Mouse (Mus musculus) embryo, embryonic 10.5 days (tissue): Measurements from ENCODE around the gene Urb1.

Experiments used
- DNase-seq: peaks from one replicate; pipeline ENCODE4 v3.0.0-alpha.2; 2015; ENCODE audit warnings: low spot score

The Urb1 gene

DNA sequence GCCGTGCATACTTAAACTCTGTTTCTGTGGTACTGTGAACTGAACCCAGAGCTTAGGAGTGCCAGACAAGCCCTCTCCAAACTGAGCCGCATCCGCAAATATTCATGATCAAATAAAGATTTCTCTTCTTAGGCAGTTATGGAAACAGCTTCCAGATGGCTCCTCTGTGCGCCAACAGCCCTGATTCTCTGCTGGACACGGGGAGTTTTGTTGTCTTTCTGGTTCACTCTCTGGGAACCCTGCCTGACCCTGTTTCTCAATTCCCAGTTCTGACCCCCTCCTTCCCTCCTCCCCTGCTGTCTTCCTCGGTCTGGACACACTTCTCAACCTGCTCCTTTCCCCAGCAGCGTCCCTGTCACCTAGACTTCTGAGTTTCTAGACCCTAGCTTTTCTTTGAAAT lies 12.8 kb upstream of the Urb1 start:
- no peak for DNase-seq

DNA sequence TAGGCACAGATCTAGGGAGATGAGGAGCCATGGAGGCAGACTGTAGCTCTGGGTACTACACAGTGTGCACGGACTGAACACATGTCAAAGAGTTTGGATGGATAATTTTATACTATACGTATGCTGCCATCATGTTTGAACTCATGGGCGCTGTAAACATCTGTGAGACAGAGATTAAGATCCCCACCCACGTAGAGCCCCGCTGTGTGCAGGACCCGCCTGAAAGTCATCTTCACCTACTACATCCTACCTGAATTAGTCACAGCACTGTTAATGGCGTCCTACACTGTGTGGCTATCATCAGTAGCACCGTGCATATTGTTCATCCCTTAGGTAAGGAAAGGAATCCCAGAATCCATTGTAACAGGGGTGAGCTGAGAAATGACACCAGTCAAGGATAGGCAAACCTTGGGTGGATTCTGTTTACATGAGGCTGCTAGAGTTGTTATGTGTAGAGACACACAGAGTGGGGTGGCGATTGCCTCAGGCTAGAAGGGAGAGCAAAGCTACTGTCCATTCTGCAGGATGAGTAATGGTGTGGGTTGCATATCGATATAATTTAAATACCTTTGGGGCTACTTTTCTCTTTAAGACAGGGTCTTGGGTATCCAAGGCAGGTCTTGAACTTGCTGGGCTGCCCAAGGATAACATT lies 12.2 kb upstream of the Urb1 start:
- DNase-seq = no peak

DNA sequence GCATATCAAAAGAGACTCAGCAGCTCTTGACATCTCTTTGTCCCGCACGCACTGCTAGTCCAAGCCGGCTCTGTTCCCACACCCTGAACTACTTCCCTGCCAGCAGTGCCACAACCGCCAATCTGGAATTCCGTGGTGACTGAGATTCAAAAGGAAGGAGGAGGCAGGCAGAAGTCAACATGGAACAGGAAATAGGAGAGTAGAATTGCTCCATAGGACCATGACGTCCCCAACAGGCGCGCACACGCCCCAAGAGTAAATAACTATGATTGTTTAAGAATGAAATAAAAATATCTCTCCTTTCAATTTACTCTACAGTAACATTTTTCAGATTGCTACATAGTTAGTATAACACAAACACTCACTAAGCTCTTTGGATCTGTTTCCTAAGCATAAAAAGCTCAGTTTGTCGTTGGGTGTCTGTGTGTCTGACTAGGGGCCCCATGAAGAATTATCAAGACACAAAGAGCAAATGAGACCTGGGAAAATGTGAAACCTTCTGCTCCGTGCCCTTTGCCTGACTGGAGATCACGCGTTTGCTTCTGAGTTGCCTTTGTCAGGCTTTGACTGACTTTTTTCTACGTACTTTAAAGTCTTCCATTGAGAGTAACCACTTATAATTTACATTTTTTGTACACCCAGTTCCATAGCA lies 11.0 kb upstream of the Urb1 start:
- no peak for DNase-seq

DNA sequence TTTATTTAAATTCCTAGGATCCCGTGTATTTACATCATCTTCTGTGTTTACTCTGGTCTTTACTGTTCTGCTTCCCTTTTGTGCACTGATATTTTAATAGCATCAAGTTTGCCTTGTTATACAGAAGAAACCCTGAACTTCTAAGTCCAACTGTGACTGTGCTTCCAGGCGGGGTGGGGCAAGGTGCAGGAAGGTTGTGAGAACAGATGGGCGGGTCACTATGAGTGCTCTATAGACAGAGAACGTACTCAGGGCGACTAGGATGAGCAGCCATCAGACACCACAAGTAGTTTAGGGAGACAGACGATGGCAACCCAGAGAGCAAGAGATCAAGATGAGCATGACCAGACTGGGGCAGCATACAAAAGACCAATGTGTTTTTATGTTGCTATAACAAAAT lies 10.1 kb upstream of the Urb1 start:
- DNase-seq = no peak

DNA sequence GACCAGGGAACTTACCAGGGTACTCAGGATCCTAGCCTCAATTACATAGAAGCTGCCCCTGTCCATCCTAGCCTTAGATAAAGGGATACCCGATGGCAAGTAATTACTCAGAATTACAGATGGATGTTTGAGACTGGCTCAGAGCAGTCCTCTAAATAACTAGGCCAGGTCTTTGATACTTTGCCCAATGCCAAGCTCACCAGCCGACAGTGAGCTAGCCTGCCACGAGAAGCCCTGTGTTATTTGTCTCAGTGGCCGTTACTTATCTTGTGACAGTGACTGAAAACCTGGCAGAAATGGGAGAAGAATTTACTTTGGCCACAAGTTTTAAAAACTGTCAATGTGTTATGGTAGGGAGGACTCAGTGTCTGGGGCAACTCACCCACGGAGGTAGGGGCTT lies 1.9 kb upstream of the Urb1 start:
- DNase-seq = no peak

DNA sequence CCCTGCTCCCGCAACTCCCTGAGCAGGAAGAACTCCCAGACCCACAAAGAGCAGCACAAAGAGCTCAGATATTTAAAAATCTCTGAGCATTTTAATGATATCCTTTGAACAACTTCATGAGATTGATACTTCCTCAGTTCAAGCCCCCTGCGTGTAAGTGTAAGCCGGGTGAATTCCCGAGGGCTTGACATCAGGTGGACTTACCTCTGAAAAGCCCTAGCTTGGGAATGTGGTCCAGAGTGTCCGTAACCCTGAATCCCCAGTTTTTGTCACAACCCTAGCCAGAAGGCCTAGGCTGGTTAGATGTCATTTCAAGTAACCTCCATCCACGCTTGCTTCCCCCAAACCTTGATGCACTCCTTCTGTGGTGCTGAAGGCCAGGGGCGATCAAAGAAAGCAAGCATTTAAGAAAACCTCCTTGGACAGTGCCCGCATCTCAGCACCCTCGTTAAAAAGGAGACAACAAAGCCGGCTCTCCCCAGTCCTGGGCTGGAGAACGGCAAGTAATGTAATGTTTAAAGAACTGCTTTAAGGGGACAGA lies 573 bp upstream of the Urb1 start:
- no peak for DNase-seq

DNA sequence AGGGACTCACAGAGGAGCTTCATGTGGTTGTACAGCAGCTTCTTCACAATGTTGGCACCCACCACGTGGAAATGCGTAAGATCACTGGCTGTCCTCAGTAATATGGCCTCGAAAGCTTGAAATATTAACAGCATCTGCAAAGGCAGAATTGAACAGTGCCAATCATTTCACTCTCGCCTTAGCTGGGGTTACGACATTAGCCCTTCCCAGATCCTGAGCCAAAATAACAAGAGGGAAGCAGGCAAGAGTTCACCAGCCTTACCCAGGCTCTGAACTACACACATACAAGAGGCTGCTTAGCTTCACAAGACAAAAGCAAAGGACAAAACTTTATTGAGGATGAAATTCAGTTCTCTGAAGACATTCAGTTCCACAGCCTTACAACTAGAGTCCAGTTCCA lies 5.7 kb downstream of the Urb1 start:
- DNase-seq = no peak

DNA sequence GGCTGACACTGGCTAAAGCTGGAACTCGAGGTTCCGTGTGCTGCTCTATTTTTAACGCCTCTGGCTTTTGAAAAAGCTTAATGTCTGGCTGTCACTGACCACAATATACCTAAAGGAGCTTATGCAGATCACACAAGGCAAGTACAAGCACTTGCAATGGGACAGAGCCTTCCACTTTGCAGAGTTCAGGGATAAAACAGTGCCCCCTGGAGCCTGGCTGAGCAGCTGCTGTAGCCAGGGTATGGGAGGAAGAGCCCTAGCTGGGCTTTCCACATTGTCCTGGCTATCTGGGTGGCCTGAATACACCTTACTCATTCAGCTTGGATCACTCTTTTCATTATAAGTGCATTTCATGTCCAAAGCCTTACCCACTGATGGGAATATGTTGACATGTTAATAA lies 8.3 kb downstream of the Urb1 start:
- peak; percentile 50 for DNase-seq

DNA sequence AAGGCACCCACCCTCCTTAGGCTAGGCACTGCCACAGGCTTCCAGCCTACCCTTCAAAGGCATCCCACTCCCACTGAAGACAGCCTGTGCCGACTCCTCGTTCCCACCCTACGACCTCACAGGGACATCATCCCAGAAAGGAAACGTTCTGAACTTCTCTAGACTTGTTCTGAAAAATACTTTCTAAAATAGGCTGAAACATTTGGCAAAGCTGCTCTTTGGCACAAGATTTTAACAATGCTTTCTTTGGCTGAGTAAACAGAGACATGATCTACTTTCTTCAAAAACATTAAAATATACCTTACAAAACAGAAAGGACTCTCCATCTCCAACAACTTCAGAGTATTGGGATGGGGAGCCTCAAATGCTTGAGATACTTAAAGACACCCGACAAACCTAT lies 9.0 kb downstream of the Urb1 start:
- no peak for DNase-seq

DNA sequence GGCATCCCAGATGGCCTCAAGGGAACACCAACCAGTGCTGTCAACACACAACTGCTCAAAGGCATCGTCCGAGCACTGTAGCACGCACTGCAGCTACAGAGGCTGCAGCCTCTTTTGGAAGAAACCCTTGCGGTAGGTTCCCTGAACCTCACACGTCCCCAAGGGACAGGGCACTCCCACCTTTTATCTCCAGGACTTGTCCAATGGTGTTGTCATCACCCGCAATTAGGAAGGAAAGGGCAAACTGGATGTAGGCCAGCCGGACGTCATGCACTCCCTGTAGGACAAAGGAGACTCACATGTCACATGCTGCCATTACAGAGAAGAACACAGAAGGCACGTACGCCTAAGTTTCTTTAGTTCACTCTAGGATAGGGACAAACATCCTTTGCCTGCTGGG lies 10.4 kb downstream of the Urb1 start:
- DNase-seq = no peak

DNA sequence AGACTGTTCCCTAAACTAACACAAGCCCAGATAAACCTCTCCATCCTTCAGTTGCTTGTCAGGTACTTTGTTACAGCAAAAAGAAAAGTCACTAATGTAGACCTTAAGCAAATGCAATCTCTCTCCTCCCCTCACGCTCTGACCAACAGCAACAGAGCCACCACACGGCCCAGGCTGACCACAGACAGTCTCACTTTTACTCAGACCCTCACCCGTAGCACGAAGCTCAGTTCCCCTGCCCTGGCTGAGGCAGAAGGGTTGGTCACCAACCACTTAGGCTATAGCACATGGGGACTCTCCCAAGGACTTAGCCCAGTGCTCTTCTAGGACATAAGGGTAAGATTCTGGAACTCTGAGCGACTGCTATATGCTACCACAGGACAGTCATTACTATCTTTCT lies 11.4 kb downstream of the Urb1 start:
- no peak for DNase-seq

DNA sequence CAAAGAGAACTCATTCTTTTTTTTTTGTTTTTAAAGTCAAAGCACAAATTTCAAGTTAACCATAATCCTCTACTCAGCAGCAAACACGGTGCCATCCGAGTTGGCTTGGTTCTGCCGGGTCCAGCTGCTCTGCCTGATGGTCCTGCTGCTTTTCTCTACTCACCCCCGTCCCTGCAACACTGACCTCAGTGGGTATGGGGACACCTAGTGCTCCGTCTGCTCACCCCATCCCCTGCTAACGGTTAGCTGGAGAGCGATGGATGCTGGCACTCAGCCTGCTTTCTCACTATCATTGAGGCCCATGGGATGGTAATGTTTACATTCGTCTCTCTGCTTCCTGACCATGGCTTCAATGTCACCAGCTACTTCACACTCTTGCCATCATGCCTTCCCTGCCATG lies 11.8 kb downstream of the Urb1 start:
- DNase-seq = no peak

DNA sequence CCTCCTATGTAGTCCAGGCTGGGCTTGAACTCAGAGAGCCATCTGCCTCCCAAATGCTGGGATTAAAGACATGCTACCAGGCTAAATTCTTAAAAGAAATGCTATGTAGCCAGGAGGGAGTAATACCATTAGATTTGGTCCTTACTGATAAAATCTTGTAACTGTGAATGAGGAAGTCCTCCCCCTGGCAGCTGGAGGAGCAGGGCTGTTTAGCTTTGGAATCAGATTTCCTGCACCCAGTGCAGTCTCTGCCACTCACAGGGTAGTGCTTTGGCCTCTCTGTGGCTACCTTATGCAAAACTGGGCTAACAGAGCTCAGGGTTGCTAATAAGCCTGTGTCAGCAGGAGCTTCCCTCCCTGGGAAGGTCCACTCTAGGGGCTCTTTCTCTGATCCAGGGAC lies 15.5 kb downstream of the Urb1 start:
- DNase-seq = no peak

DNA sequence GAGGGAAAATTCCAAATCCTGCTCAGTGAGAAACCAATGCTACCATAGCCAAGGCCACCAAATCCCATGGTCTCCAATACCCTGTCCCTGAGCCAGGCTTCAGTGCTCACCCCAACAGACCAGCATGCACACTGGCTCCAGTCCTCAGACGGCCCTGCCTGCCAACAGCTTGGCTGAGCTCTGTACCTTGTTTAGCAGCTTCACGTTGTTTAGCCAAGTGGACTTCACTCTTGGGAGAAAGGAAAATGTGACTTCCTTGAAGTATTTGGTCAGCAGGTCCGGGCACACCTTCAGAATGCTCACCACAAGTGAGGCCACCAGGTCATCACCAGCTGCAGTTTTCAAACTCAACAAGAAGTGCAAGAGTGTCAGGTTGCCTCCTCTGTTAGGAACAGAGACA lies 17.7 kb downstream of the Urb1 start:
- DNase-seq = no peak

DNA sequence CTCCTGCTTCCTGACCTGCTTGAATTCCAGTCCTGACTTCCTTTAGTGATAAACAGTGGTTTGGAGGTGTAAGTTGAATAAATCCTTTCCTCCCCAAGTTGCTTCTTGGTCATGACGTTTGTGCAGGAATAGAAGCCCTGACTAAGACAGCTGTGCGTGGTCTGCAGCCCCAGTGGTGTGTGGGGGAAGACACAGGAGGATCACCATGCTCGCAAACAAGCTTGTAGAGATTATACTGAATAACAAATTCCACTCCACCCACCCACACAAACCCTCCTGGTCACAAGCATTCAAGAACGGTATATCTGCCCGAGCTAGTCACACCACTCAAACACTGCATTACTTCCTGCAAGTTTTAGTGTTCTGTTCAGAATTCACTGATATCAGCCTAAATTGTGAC lies 18.1 kb downstream of the Urb1 start:
- no peak for DNase-seq

DNA sequence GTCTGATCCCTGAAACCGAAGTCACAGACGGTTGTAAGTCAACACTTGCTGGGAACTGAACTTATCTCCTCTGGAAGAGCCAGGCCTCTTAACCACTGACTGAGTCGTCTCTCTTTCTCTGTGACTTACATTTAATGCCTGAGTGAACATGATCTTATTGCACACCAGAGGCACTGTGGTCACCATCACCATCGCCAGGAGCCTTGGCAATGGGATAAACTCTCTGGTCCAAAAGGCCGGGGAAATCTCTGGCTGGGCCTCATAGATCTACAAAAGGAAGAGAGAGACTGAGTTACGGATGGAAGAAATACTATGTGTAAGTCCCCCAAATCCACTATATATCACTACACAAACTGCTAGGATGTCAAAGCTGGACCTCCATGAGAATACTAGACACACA lies 19.3 kb downstream of the Urb1 start:
- DNase-seq = no peak

DNA sequence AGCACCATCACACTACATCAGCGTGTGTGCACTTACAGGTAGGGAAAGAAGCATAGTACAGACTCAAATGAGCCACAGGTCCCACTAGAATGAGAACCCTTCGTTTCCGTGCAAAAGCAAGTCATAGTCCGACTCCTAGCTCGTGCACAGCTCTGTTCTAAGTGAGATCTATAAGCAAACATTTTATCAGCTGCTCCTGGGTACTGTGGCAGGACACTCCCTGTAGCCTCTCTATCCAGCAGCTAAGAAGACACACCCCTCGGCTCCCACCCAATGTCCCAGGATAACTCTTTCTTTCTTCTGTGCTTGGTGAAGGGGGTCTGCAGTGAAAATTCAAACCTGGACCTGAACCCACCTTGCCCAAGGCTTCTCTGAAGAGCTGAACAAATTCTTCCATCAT lies 21.6 kb downstream of the Urb1 start:
- no peak for DNase-seq

DNA sequence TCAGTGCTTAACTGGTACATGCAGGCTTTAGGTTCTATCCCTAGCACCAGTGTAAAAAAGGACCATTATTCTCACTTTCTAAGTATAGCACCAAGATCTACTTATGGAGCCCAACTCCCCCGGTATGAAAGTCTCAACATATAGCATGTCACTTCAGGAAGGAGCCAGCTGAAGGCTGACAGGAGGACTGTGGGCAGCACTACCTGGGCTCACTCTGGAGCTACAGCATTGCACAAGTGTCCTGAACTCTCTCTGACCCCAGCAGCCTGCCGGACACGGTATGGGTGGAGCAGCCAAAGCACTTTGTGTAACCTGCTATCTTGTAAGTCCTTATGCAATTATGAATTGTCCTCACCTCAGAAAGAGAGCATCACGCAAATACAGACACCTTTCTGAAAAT lies 25.0 kb downstream of the Urb1 start:
- DNase-seq = no peak

DNA sequence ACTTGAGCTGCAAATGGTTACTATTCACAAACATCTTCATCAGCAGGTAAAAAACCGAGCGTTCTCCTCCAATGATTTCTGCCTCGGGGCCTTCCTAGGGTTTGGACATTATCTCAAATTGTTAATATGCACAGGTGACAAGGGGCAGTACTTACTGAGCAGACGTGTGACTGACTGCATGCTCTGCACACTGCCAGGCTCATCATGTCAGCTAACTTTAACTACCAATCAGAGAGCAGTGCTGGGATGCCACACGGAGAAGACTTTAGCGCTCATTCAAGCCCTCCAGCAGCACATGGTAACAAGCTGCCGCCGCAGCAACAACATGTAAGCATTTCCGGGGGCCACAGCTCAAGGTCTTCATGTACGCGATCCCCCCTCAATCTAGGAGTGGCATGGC lies 26.9 kb downstream of the Urb1 start:
- DNase-seq = no peak

DNA sequence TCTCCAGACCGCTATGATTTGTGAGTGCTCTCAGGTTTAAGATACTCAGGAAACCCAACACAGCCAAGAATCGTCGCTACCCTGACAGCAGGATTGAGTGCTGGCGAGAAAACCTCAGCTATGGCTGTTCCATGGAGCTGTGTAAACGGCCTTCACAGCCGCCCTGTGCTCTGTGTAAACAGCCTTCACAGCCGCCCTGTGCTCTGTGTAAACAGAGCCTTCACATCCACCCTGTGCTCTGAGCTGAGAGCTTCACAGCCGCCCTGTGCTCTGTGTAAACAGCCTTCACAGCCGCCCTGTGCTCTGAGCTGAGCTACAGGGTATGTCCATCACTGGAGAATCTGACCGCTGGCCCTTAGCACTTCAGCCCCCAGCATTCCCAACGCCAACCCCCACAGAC lies 30.4 kb downstream of the Urb1 start:
- peak; percentile 38 for DNase-seq

DNA sequence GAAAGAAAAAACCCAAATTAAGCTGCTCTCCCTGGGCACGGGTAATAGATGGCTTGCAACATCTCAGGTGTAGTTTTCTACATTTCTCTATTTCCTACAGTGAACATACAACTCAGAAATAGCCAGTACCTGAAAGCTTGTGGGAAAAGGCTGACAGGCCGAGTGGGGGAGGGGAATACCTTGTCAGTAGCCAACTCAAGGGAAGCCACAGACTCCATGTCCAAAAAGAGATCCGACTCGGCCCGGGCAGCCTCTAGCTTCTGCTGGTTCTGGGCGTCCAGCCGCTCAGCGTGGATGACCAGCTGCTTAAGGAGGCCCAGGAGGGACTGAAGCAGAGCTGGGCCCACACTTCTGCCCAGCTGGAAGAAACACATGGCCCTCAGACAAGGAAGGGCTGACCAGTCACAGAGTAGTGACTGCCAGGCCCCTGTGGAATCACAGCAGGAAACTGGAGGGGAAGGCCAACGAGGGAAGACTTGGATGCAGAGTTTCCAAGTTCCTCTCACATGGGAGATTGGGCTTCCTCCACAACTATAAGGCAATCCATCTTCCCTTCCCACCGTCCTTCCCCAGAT lies 34.2 kb downstream of the Urb1 start:
- DNase-seq = no peak

DNA sequence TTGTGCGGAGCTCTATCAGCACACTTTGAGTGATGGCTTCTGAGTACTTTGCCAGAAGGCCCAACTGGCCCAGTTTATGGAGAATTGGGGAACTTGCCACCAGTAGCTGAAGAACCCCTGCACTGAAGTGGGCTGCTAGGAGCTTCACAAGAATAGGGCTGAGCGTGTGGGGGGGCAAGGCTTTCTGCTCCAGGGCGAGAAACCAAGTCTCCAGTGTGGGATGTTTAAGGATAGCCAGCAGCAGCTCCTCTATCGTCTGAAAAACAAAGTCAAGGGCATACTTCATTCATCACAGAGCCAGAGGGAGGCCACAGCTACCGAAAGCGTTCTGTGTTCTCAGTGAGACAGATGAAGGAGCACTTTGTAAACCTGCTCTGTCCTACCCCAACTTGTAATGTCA lies 35.6 kb downstream of the Urb1 start:
- no peak for DNase-seq

DNA sequence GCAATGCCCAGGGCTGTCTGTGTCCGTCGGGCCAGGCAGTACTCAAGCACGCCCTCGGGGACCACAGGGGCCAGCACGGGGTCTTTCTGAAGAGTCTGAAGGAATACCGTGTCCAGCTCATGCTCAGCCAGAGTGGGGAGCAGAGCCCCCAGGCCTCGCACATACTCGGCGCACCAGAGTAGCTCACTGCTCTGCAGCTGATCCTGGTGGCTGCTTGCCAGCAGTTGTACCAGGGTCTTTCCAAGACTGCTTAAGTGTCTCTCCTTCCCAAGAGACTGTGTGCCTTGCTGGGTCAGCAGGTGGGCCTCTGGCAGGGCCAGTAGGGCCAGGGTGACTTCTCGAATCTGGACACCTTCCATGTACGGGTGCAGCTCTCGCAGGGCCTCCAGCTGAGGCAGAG lies 36.0 kb downstream of the Urb1 start:
- no peak for DNase-seq

DNA sequence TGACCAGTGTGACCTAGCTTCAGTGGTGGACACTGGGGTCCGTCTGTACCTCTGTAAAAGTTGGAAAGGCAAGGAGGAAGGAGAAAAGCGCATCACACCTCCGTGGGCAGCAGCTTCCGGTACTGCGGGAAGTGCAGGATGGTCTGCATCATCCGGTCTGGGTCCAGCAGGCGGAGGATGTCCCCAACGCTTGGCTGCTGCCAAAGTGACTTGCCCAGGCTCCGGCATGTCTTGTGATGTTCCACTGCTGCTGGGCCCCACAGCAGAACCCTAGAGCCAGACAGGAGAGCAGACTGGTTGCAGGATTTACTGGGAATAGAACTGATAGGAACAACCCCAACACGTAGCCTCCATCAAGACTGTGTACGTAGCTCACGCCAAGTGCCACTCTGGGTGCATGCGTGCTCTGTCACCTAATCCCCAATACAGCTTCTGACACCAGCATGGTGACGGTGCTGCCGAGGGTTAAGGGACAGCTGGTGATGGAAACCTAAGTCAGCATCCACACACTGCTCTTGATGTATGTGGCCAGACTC lies 43.2 kb downstream of the Urb1 start:
- DNase-seq = no peak
